Mouse (Mus musculus): ENCODE results near the gene Dok3.
A peak's percentile ranks its signal among the peaks of the same experiment; 100 is the strongest.

GRCm38 (mm10) chr13:55511492-55511861 is 17.6 kb downstream of the Dok3 start:
- TF ChIP-seq CEBPB (IDR thresholded peaks at IDR 0.05; ENCODE audit: insufficient read depth, poor library complexity, severe bottlenecking): no peak
- no peak for TF ChIP-seq POLR2A (IDR thresholded peaks at IDR 0.05; ENCODE audit: insufficient read length, low read depth)
- TF ChIP-seq TCF12 (IDR thresholded peaks at IDR 0.05; ENCODE audit: insufficient read depth, poor library complexity, severe bottlenecking): no peak
- TF ChIP-seq MYOG (IDR thresholded peaks at IDR 0.05; ENCODE audit: control insufficient read depth in 1 of 3, insufficient read depth in 1 of 3, insufficient read length in 2 of 3, low read depth in 2 of 3): no peak
- no peak for TF ChIP-seq USF1 (IDR thresholded peaks at IDR 0.05; ENCODE audit: low read depth)
- TF ChIP-seq MYOD1 (IDR thresholded peaks at IDR 0.05; ENCODE audit: control insufficient read depth in 1 of 3, insufficient read length in 2 of 3, low read depth in 2 of 3): no peak
- TF ChIP-seq E2F4 (IDR thresholded peaks at IDR 0.05; ENCODE audit: insufficient read depth): no peak
- no peak for TF ChIP-seq MAX (IDR thresholded peaks at IDR 0.05; ENCODE audit: low read depth)
- peak; percentile 44 for TF ChIP-seq POLR2AphosphoS2 (IDR thresholded peaks at IDR 0.05; ENCODE audit: insufficient read length, low read depth)
- peak; percentile 89 for TF ChIP-seq SRF (IDR thresholded peaks at IDR 0.05; ENCODE audit: control insufficient read depth, insufficient read length, low read depth)
- TF ChIP-seq REST (IDR thresholded peaks at IDR 0.05; ENCODE audit: insufficient read depth, insufficient read length): no peak
- no peak for TF ChIP-seq TCF3 (IDR thresholded peaks at IDR 0.05; ENCODE audit: insufficient read length, low read depth)

All from myocyte (in vitro differentiated cells).